Mouse (Mus musculus) C2C12 (cell line): ENCODE results near the gene Strn4. TPM values are rescaled to one million over a fixed set of nuclear protein-coding genes. Genes with fewer than 3 reads are reported as not detected.

Experiments used
- H3K27me3 ChIP-seq: one replicate; pipeline ENCODE4 v1.6.1; 2011; ENCODE audit not compliant: control insufficient read depth, insufficient read depth, insufficient read length
- H3K36me3 ChIP-seq: one replicate; pipeline ENCODE4 v1.6.1; 2011; ENCODE audit not compliant: control insufficient read depth, insufficient read depth
- H3K4me3 ChIP-seq: one replicate; pipeline ENCODE4 v1.5.1; 2011; ENCODE audit warnings: mild to moderate bottlenecking, control low read depth; ENCODE audit not compliant: poor library complexity, insufficient read depth, severe bottlenecking
- H3K79me2 ChIP-seq: one replicate; pipeline ENCODE4 v1.6.1; 2011; ENCODE audit not compliant: control insufficient read depth, insufficient read depth
- H3K79me3 ChIP-seq: one replicate; pipeline ENCODE4 v1.6.1; 2011; ENCODE audit warnings: low read depth, control low read depth
- H3ac ChIP-seq: one replicate; pipeline ENCODE3; 2011; ENCODE audit warnings: low read depth; ENCODE audit not compliant: control insufficient read depth, insufficient read length
- CEBPB ChIP-seq: IDR thresholded peaks from one replicate; pipeline ENCODE4 v1.6.1; 2011; ENCODE audit warnings: low read depth, mild to moderate bottlenecking, control low read depth, moderate library complexity
- CTCF ChIP-seq: IDR thresholded peaks from one replicate; pipeline ENCODE4 v1.5.1; 2011; ENCODE audit not compliant: control insufficient read depth, insufficient read depth, insufficient read length
- FOSL1 ChIP-seq: IDR thresholded peaks from one replicate; pipeline ENCODE4 v1.8.0; 2011; ENCODE audit warnings: mild to moderate bottlenecking, low read length; ENCODE audit not compliant: poor library complexity, insufficient read depth, severe bottlenecking
- MAX ChIP-seq: IDR thresholded peaks from one replicate; pipeline ENCODE4 v1.6.1; 2011; ENCODE audit warnings: mild to moderate bottlenecking, control low read depth
- MYOD1 ChIP-seq: IDR thresholded peaks from one replicate; pipeline ENCODE4 v1.6.1; 2011; ENCODE audit warnings: low read depth; ENCODE audit not compliant: control insufficient read depth, insufficient read length
- MYOG ChIP-seq: IDR thresholded peaks from one replicate; pipeline ENCODE4 v1.6.1; 2011; ENCODE audit not compliant: control insufficient read depth, insufficient read length; ENCODE audit errors: extremely low read depth
- USF1 ChIP-seq: IDR thresholded peaks from one replicate; pipeline ENCODE4 v1.6.1; 2011; ENCODE audit warnings: low read depth, mild to moderate bottlenecking, control low read depth, moderate library complexity
- polyA plus RNA-seq: library from polyadenylated mRNA; unstranded; fragments of >200 nt; fragmentation: generic; extraction: Trizol; gene quantifications from one replicate; pipeline ENCODE4 v1.2.1, GENCODE M21; 2012; ENCODE audit warnings: missing spikeins

Gene Strn4
- polyA plus RNA-seq, 1 experiment, result 50.4 TPM

DNA sequence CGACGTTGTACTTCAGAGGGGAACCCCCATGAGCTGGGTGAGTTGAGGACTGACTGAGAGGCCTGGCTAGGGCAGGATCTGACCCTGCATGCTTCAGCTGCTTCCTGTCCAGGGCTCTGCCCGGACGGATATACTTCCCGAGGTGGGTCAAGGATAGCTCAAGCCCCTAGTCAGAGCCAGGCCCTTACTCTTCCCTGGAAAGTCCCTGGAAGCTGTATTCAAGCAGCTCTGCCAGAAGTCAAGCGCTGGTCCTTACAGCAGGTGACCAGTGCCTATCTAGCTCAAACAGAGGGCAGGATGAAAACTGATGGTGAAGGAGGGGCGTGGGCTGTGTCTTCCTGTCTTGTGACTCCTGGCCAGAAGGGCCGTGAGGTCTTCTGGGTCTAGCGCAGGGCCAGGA, 14.8 kb downstream of the Strn4 start:
- Histone ChIP-seq H3ac (no peak overlapping the region), H3K4me3 (no peak overlapping the region), H3K79me2 (no peaks in the 10 kb centered on the region), H3K27me3 (no peaks in the 10 kb centered on the region), H3K36me3 (peaks cover 42% of the 10 kb centered on the region), H3K79me3 (no peaks in the 10 kb centered on the region)
- TF ChIP-seq MYOG (no peak), MYOD1 (no peak), MAX (no peak), USF1 (no peak), CEBPB (no peak), FOSL1 (no peak)

DNA sequence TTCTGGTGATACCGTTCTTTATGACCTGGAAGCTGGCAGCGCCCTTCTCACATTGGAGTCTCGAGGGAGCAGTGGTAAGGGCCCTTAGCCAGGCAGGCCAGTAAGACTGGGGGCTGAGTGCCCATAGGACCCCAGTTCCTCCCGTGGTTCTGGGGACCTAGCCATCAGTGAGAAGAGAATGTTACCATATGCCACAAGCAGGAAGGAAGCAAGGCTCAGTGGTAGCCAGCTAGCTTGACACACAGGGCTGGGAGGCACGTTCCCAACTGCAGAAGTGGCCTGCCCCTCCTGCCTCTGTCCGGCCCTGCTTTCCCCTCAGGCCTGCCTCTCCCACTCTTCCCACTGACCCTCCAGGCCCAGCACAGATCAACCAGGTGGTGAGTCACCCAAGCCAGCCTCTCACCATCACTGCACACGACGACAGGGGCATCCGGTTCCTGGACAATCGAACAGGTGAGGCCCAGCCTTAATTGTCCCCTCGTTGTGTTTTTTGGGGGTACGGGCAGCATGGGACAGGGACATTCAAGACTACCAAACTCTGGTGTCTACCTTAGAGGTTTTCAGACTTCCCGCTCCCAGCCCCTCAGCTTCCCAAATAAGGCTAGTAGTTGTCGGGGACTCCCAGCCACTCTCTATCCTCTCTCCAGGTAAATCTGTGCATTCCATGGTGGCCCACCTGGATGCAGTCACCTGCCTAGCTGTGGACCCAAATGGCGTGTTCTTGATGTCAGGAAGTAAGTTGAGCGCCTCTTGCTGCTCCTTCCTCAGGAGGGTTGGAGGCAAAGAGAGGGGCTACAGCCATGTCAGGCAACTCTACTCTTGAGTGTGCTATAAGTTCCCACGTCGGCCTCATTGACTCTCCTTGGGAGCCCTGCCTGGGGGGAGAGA, 22.5 kb downstream of the Strn4 start:
- TF ChIP-seq FOSL1 (no peak), MYOD1 (no peak), CEBPB (no peak), MYOG (no peak), CTCF (no peak), USF1 (no peak), MAX (no peak)
- H3K27me3 ChIP-seq, result no peaks in the 10 kb centered on the region
- no peak overlapping the region for H3ac ChIP-seq
- H3K4me3 ChIP-seq, result no peak overlapping the region
- no peaks in the 10 kb centered on the region for H3K79me3 ChIP-seq
- no peaks in the 10 kb centered on the region for H3K79me2 ChIP-seq
- H3K36me3 ChIP-seq, result peaks cover 6% of the 10 kb centered on the region

DNA sequence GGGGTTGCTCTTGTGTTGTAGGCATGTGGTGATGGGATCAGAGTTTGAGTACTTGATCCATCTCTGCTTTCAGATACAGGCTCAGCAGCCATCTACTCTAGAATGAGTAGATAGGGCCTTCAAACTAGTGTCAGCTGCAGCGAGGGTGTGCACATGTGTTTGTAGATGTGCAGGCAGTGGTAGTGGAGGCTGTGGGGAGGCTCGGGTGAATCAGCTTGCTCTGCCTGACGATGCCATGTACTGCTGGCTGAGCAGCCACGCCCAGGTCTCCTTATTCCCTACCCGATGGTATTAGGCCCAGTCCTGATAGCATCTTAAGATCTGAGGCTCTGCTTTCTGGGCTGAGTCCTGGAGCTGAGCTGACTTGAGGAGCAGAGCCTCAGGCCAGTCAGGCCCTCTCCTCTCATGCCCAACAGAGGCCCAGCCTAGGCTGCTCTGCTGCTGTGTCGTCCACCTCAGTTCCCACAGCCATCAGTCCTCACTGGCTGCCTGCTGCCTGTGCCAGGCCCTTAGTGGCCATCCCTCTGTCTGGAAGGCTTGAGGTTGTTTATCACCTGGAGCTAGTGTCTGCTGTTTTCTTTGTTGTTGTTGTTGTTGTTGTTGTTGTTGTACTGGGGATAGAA, 23.2 kb downstream of the Strn4 start:
- no peak overlapping the region for H3K4me3 ChIP-seq
- no peak for TF ChIP-seq FOSL1
- TF ChIP-seq MYOD1, result no peak
- TF ChIP-seq MYOG, result no peak
- TF ChIP-seq MAX, result no peak
- no peak for TF ChIP-seq USF1
- TF ChIP-seq CEBPB, result no peak
- TF ChIP-seq CTCF, result no peak
- H3K27me3 ChIP-seq, result no peaks in the 10 kb centered on the region
- H3K36me3 ChIP-seq, result peaks cover 4% of the 10 kb centered on the region
- H3ac ChIP-seq, result no peak overlapping the region
- H3K79me3 ChIP-seq, result no peaks in the 10 kb centered on the region
- no peaks in the 10 kb centered on the region for H3K79me2 ChIP-seq

- H3K79me3 ChIP-seq, result no peaks in the 10 kb centered on the region
- no peaks in the 10 kb centered on the region for H3K27me3 ChIP-seq
- peaks cover 3% of the 10 kb centered on the region for H3K36me3 ChIP-seq
- no peak overlapping the region for H3ac ChIP-seq
- H3K79me2 ChIP-seq, result no peaks in the 10 kb centered on the region
- no peak overlapping the region for H3K4me3 ChIP-seq
- TF ChIP-seq MYOD1 (no peak), FOSL1 (no peak)
These were observed 23.9 kb downstream of the Strn4 start for GRCm38 (mm10) chr7:16839427-16840108.

- no peak overlapping the region for H3ac ChIP-seq
- H3K79me3 ChIP-seq, result no peaks in the 10 kb centered on the region
- H3K36me3 ChIP-seq, result no peaks in the 10 kb centered on the region
- H3K27me3 ChIP-seq, result no peaks in the 10 kb centered on the region
- H3K79me2 ChIP-seq, result no peaks in the 10 kb centered on the region
- H3K4me3 ChIP-seq, result no peak overlapping the region
- TF ChIP-seq MAX, result no peak
- TF ChIP-seq CEBPB, result no peak
- no peak for TF ChIP-seq FOSL1
- TF ChIP-seq USF1, result no peak
- no peak for TF ChIP-seq MYOG
- TF ChIP-seq CTCF, result no peak
- TF ChIP-seq MYOD1, result no peak
These were observed 24.4 kb downstream of the Strn4 start for GRCm38 (mm10) chr7:16840109-16840491.
